Mouse (Mus musculus): Measurements from ENCODE around the gene Cdk5.

DNA sequence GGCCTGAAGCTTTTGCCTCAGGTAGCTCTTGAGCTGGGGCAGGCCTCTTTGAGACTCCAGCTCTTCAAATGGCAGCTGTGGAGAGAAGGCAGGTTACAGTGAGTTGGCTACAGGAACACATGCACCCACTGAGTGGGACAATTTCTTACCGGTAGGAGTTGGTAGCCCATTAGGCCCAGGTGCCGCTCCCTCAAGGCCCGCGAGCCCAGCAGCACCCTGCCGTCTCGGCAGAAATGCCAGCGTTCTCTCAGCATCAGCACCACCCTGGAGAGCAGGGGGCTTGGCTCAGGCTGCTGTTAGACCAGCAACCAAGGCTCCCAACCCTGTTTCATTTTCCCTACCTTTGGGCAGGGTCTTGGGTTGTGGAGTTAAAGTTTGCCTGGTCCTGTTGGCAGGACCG, 17.9 kb upstream of the Cdk5 start:
- no peak for TF ChIP-seq CTCF (IDR thresholded peaks at IDR 0.05)
- TF ChIP-seq EP300 (IDR thresholded peaks at IDR 0.05): no peak
